Mouse (Mus musculus) hematopoietic multipotent progenitor cell, adult 10-12 weeks (in vitro differentiated cells): Measurements from ENCODE around the gene Prph2. TPM values are rescaled to one million over a fixed set of nuclear protein-coding genes. Genes with fewer than 3 reads are reported as not detected.

Experiments
- polyA plus RNA-seq: library from polyadenylated mRNA; stranded (reverse); fragments of >175 nt; gene quantifications from 2 replicates; pipeline ENCODE4 v1.2.3, GENCODE M21; 2012; ENCODE audit warnings: low replicate concordance

Prph2 gene
- not detected in 2 replicates for polyA plus RNA-seq

DNA sequence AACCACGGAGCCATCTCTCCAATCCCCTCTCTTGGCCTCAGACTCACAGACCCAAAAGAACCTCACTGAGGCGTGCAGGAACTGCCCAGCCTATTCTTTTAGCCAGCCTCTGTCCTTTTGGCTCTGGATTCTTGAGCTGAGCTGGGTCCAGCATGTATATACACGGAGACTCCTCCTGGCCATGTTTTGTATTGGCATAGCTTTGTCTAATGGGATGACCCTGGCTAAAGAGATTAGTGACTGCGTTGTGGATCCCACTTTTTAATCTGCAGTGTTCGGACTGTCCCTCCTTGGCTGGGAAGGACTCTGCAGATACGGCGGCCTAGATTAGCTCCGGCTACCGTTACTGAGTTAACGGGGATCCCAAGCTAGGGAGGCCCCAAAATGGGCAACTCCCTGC, at the start of gene Prph2:
Gene Prph2, plus strand, starts transcription at position 274 of the 400 bp plus-strand sequence.

GRCm38 (mm10) chr17:46890116-46890815, 20.0 kb upstream of the Prph2 start, which contains the start of gene Tbcc:
Tbcc (plus strand) TSS chr17:46890684.

Other genes starting within 250 kb of the Prph2 start
- 23.1 and 32.5 TPM in 2 replicates for gene Rrp36, start 236.1 kb upstream of the Prph2 start, polyA plus RNA-seq
- gene Mea1, start 231.7 kb upstream of the Prph2 start, polyA plus RNA-seq = 79.8 and 115 TPM in 2 replicates
- 113 and 240 TPM in 2 replicates for gene Klhdc3, start 229.5 kb upstream of the Prph2 start, polyA plus RNA-seq
- gene Ppp2r5d, start 205.3 kb upstream of the Prph2 start, polyA plus RNA-seq = 46.9 and 60.4 TPM in 2 replicates
- 42.8 and 56.8 TPM in 2 replicates for gene Pex6, start 199.0 kb upstream of the Prph2 start, polyA plus RNA-seq
- gene Gnmt, start 181.3 kb upstream of the Prph2 start, polyA plus RNA-seq = 0.85 and 1.8 TPM in 2 replicates
- 189 and 315 TPM in 2 replicates for gene Cnpy3, start 158.2 kb upstream of the Prph2 start, polyA plus RNA-seq
- gene Ptcra, start 146.7 kb upstream of the Prph2 start, polyA plus RNA-seq = 0.14 and 0.18 TPM in 2 replicates
- gene 2310039H08Rik, start 137.8 kb upstream of the Prph2 start, polyA plus RNA-seq = 65.1 and 146 TPM in 2 replicates
- gene Rpl7l1, start 127.8 kb upstream of the Prph2 start, polyA plus RNA-seq = 3.3 and 8.9 TPM in 2 replicates
- gene Bicral, start 52.0 kb upstream of the Prph2 start, polyA plus RNA-seq = 34.9 and 36.9 TPM in 2 replicates
- 22.4 and 41.4 TPM in 2 replicates for gene Tbcc, start 19.8 kb upstream of the Prph2 start, polyA plus RNA-seq
- 14.3 and 17.3 TPM in 2 replicates for gene Ubr2, start 100.1 kb downstream of the Prph2 start, polyA plus RNA-seq